Mouse (Mus musculus) intestine, embryonic 16.5 days (tissue): ENCODE results near the gene Lhx2. TPM values are rescaled to one million over a fixed set of nuclear protein-coding genes. Genes with fewer than 3 reads are reported as not detected.

Experiments
- ATAC-seq: fragments of 200-750 bp; cut with Nextera tagmentation; 2 replicates; pipeline ENCODE4 v1.8.0; 2017; ENCODE audit warnings: moderate TSS enrichment, moderate library complexity
- H3K27ac ChIP-seq: fragments of 300-500 bp; sonication (generic); 2 replicates; pipeline ENCODE4 v1.5.1; 2014; ENCODE audit warnings: mild to moderate bottlenecking, low read length
- H3K27me3 ChIP-seq: fragments of 300-500 bp; sonication (generic); replicated peaks from 2 replicates; pipeline ENCODE4 v1.6.1; 2014; ENCODE audit warnings: low read length, control low read depth, mixed read lengths; ENCODE audit not compliant: control insufficient read depth, insufficient read depth
- H3K36me3 ChIP-seq: fragments of 300-500 bp; sonication (generic); 2 replicates; pipeline ENCODE4 v1.6.1; 2014; ENCODE audit warnings: low read length, control low read depth; ENCODE audit not compliant: control insufficient read depth, insufficient read depth
- H3K4me1 ChIP-seq: fragments of 300-500 bp; sonication (generic); 2 replicates; pipeline ENCODE4 v1.6.1; 2014; ENCODE audit warnings: low read length, control low read depth, mixed read lengths; ENCODE audit not compliant: control insufficient read depth, insufficient read depth
- H3K4me2 ChIP-seq: fragments of 300-500 bp; sonication (generic); 2 replicates; pipeline ENCODE4 v1.6.1; 2014; ENCODE audit warnings: low read depth, low read length, control low read depth
- H3K4me3 ChIP-seq: fragments of 300-500 bp; sonication (generic); 2 replicates; pipeline ENCODE4 v1.5.1; 2014; ENCODE audit warnings: mild to moderate bottlenecking, low read length
- H3K9ac ChIP-seq: fragments of 300-500 bp; sonication (generic); 2 replicates; pipeline ENCODE4 v1.6.1; 2014; ENCODE audit warnings: low read depth, low read length
- H3K9me3 ChIP-seq: fragments of 300-500 bp; sonication (generic); 2 replicates; pipeline ENCODE4 v1.6.1; 2016; ENCODE audit warnings: low read length, control low read depth; ENCODE audit not compliant: control insufficient read depth
- WGBS: fragments of 180-500 bp; shearing (Covaris S2); extraction: QIAGEN DNeasy Blood & Tissue Kit; methylation state at CpG from one replicate; pipeline ENCODE4 v1.1.7; 2014; 5-methylcytosine and 5-hydroxymethylcytosine counted together
- polyA plus RNA-seq: library from polyadenylated mRNA; unstranded; fragments of >200 nt; fragmentation: Nextera tagmentation; extraction: Ambion mirVana; gene quantifications from 2 replicates; pipeline ENCODE4 v1.2.1, GENCODE M21; 2015

Gene Lhx2
- polyA plus RNA-seq, 1 experiment from 2014 or later, result 0.05 TPM

- Histone ChIP-seq H3K4me1 (no peaks in the 10 kb centered on the region), H3K27me3 (0 out of 2 replicates have a peak, but pooled peaks cover 3% of the 10 kb centered on the region), H3K9me3 (no peaks in the 10 kb centered on the region), H3K36me3 (no peaks in the 10 kb centered on the region), H3K27ac (no peak overlapping the region), H3K4me3 (no peak overlapping the region), H3K4me2 (no peak overlapping the region), H3K9ac (no peak overlapping the region)
- WGBS, result 83% methylated on average over 6 of the region's 6 CpGs
- ATAC-seq, result no peak
Measured at GRCm38 (mm10) chr2:38410227-38410626, 71.1 kb downstream of the Lhx2 start.

- Histone ChIP-seq H3K9me3 (no peaks in the 10 kb centered on the region), H3K4me1 (no peaks in the 10 kb centered on the region), H3K36me3 (no peaks in the 10 kb centered on the region), H3K27me3 (0 out of 2 replicates have a peak, but pooled peaks cover 3% of the 10 kb centered on the region), H3K4me2 (no peak overlapping the region), H3K27ac (no peak overlapping the region), H3K4me3 (no peak overlapping the region), H3K9ac (no peak overlapping the region)
- 33% methylated on average over 11 of the region's 11 CpGs for WGBS
- ATAC-seq, result no peak
Measured at GRCm38 (mm10) chr2:38412599-38413177, 73.6 kb downstream of the Lhx2 start.

GRCm38 (mm10) chr2:38417970-38418369 lies 78.9 kb downstream of the Lhx2 start:
- no peaks in the 10 kb centered on the region for H3K4me1 ChIP-seq
- no peak overlapping the region for H3K27ac ChIP-seq
- ATAC-seq, result no peak
- no peak overlapping the region for H3K9ac ChIP-seq
- no peak overlapping the region for H3K4me3 ChIP-seq
- no peaks in the 10 kb centered on the region for H3K36me3 ChIP-seq
- 0 out of 2 replicates have a peak, but pooled peaks cover 3% of the 10 kb centered on the region for H3K27me3 ChIP-seq
- H3K4me2 ChIP-seq, result no peak overlapping the region
- 13% methylated on average over 4 of the region's 4 CpGs for WGBS
- H3K9me3 ChIP-seq, result no peaks in the 10 kb centered on the region

Other genes with a start within 250 kb of the Lhx2 start
- 9.6 and 11.1 TPM in 2 replicates for gene Dennd1a, start 51.9 kb upstream of the Lhx2 start, polyA plus RNA-seq
- 124 and 128 TPM in 2 replicates for gene Nek6, start 172.4 kb downstream of the Lhx2 start, polyA plus RNA-seq